Mouse (Mus musculus): ENCODE results near the gene Gmeb1. TPM values are rescaled to one million over a fixed set of nuclear protein-coding genes. Genes with fewer than 3 reads are reported as not detected.

Gmeb1 gene
- total and polyA plus RNA-seq, 3 experiments, result 7.9 to 19.3 (median 9.0) TPM

GRCm38 (mm10) chr4:132292988-132293387 is 31.6 kb upstream of the Gmeb1 start:
- in situ Hi-C loops (cut with MboI; ENCODE audit: low pct_ligation_motif_present, low pct_unique_long_range_greater_than_20kb, low sequenced_read_pairs), result loop anchor here (25.0 kb wide), 1 partner anchor 119 kb away; the partner anchor contains the start of gene Phactr4
- Histone ChIP-seq H3K27ac (ENCODE audit: insufficient read depth, low read depth) (no peak overlapping the region), H3K4me2 (ENCODE audit: insufficient read depth, low read depth, poor library complexity, severe bottlenecking) (no peak overlapping the region), H3K79me2 (replicated peaks; ENCODE audit: control insufficient read depth, extremely low read depth, insufficient read depth, poor library complexity, severe bottlenecking) (no peaks in the 10 kb centered on the region), H3K27me3 (replicated peaks) (no peaks in the 10 kb centered on the region), H3K9me3 (replicated peaks; ENCODE audit: low read length) (peaks cover 3% of the 10 kb centered on the region), H3K36me3 (replicated peaks in 1 of 2; ENCODE audit: control insufficient read depth in 1 of 2, insufficient read depth in 1 of 2, low read length in 1 of 2) (peaks cover 25 to 54% of the 10 kb centered on the region in 2 experiments), H3K4me3 (replicated peaks in 1 of 3; ENCODE audit: low read depth in 2 of 3, low read length in 2 of 3, poor library complexity in 1 of 3) (no peak overlapping the region), H3K4me1 (ENCODE audit: control insufficient read depth in 1 of 2, insufficient read depth in 2 of 2) (peaks cover 3 to 25% of the 10 kb centered on the region in 2 experiments; a peak in 3 of 4 replicates), H3K9ac (ENCODE audit: insufficient read depth, low read depth) (no peak overlapping the region)
- DNase-seq (ENCODE audit: extremely low read depth), result no peak
- TF ChIP-seq SMC3 (IDR thresholded peaks at IDR 0.05; ENCODE audit: low read depth, low read length), result peak; percentile 28
- peak; percentile 15 for TF ChIP-seq RAD21 (IDR thresholded peaks at IDR 0.05; ENCODE audit: low read depth, low read length)
- TF ChIP-seq ZC3H11A (IDR thresholded peaks at IDR 0.05; ENCODE audit: low read depth, low read length), result no peak
- TF ChIP-seq CTCF (conservative IDR thresholded peaks at IDR 0.05 in 1 of 2, IDR thresholded peaks at IDR 0.05 in 1 of 2; ENCODE audit: low read depth in 2 of 2, low read length in 2 of 2), result peak in 1 of 2 experiments; percentile 36; a peak in 2 of 4 replicates
- no peak for TF ChIP-seq ZNF384 (IDR thresholded peaks at IDR 0.05; ENCODE audit: low read depth, low read length)
- dilution Hi-C loops (cut with MboI; ENCODE audit: extremely low pct_ligation_motif_present, extremely low pct_unique_long_range_greater_than_20kb, low sequenced_read_pairs), result no loop called here

- in situ Hi-C loops (cut with MboI; ENCODE audit: low pct_ligation_motif_present, low pct_unique_long_range_greater_than_20kb, low sequenced_read_pairs), result loop anchor here (25.0 kb wide), 1 partner anchor 121 kb away; the partner anchor contains the start of gene Phactr4
- Histone ChIP-seq H3K79me2 (replicated peaks; ENCODE audit: control insufficient read depth, extremely low read depth, insufficient read depth, poor library complexity, severe bottlenecking) (no peaks in the 10 kb centered on the region), H3K27me3 (replicated peaks) (no peaks in the 10 kb centered on the region), H3K4me3 (replicated peaks in 1 of 3; ENCODE audit: low read depth in 2 of 3, low read length in 2 of 3, poor library complexity in 1 of 3) (no peak overlapping the region), H3K9ac (ENCODE audit: insufficient read depth, low read depth) (no peak overlapping the region), H3K9me3 (replicated peaks; ENCODE audit: low read length) (peaks cover 3% of the 10 kb centered on the region), H3K4me1 (ENCODE audit: control insufficient read depth in 1 of 2, insufficient read depth in 2 of 2) (peaks cover 3 to 25% of the 10 kb centered on the region in 2 experiments; a peak in 3 of 4 replicates), H3K4me2 (ENCODE audit: insufficient read depth, low read depth, poor library complexity, severe bottlenecking) (no peak overlapping the region), H3K36me3 (replicated peaks in 1 of 2; ENCODE audit: control insufficient read depth in 1 of 2, insufficient read depth in 1 of 2, low read length in 1 of 2) (peaks cover 25 to 59% of the 10 kb centered on the region in 2 experiments), H3K27ac (ENCODE audit: insufficient read depth, low read depth) (peak overlapping the region; percentile 32; the same call in 1 of the 2 replicates)
- TF ChIP-seq NRF1 (IDR thresholded peaks at IDR 0.05; ENCODE audit: low read depth, low read length), result 0 out of 2 replicates have a peak, but pooled peaks have one; percentile 21
- no peak for TF ChIP-seq GABPA (IDR thresholded peaks at IDR 0.05; ENCODE audit: insufficient replicate concordance, low read depth, low read length)
- TF ChIP-seq MYC (IDR thresholded peaks at IDR 0.05; ENCODE audit: low read depth, low read length), result no peak
- peak in 1 of 2 experiments; percentile 35; a peak in 1 of 4 replicates for TF ChIP-seq CTCF (conservative IDR thresholded peaks at IDR 0.05 in 1 of 2, IDR thresholded peaks at IDR 0.05 in 1 of 2; ENCODE audit: low read depth in 2 of 2, low read length in 2 of 2)
- 0 out of 2 replicates have a peak, but pooled peaks have one; percentile 18 for TF ChIP-seq IRF4 (IDR thresholded peaks at IDR 0.05; ENCODE audit: low read depth, low read length)
- TF ChIP-seq ZC3H11A (IDR thresholded peaks at IDR 0.05; ENCODE audit: low read depth, low read length), result no peak
- no peak for TF ChIP-seq SIN3A (IDR thresholded peaks at IDR 0.05; ENCODE audit: low read length)
- no peak for TF ChIP-seq ZNF384 (IDR thresholded peaks at IDR 0.05; ENCODE audit: low read depth, low read length)
- no peak for TF ChIP-seq MAFK (IDR thresholded peaks at IDR 0.05; ENCODE audit: insufficient replicate concordance, low read length)
- TF ChIP-seq BHLHE40 (IDR thresholded peaks at IDR 0.05; ENCODE audit: low read depth, low read length), result peak; percentile 15; the same call in 1 of the 2 replicates
- TF ChIP-seq HCFC1 (IDR thresholded peaks at IDR 0.05; ENCODE audit: low read depth, low read length), result no peak
- TF ChIP-seq CHD2 (IDR thresholded peaks at IDR 0.05; ENCODE audit: low read length), result no peak
- peak; percentile 77 for DNase-seq (ENCODE audit: extremely low read depth)
- dilution Hi-C loops (cut with MboI; ENCODE audit: extremely low pct_ligation_motif_present, extremely low pct_unique_long_range_greater_than_20kb, low sequenced_read_pairs), result no loop called here
Measured at GRCm38 (mm10) chr4:132291624-132292335, 30.4 kb upstream of the Gmeb1 start.

All from CH12.LX (cell line).